Mouse (Mus musculus) brain, embryonic 18.5 days (tissue): ENCODE measurements around the gene Spata25.
"Not testable (repeated sequence)": the region's sequence is repeated elsewhere in the genome, so short reads cannot be mapped to it uniquely, and the experiment has no call there.

Source experiments
- DNase-seq: peaks from one replicate; pipeline ENCODE4 v3.0.0-alpha.2; 2012; ENCODE audit warnings: low read depth, low spot score

Gene Spata25

DNA sequence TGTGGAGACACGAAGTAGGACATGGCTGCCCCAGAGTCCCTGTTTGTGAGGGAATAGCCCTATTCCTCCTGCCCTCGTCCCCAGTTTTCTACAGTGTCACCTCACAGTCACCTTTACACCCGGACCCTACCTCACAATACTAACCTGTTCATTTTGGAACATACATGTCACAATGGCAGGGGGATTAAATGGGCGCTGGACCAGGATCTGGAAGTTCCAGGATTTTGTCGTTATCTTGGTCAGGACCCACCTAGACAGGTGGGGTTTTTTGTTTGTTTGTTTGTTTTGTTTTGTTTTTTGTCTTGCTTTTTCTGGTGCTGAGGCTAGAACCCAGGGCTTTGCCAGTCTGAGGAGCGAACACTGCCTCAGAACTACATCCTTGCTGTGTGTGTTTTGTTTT, at the start of gene Spata25:
Gene Spata25 (minus strand): TSS at position 101 of the 400 bp plus-strand sequence.
- no peak for DNase-seq

DNA sequence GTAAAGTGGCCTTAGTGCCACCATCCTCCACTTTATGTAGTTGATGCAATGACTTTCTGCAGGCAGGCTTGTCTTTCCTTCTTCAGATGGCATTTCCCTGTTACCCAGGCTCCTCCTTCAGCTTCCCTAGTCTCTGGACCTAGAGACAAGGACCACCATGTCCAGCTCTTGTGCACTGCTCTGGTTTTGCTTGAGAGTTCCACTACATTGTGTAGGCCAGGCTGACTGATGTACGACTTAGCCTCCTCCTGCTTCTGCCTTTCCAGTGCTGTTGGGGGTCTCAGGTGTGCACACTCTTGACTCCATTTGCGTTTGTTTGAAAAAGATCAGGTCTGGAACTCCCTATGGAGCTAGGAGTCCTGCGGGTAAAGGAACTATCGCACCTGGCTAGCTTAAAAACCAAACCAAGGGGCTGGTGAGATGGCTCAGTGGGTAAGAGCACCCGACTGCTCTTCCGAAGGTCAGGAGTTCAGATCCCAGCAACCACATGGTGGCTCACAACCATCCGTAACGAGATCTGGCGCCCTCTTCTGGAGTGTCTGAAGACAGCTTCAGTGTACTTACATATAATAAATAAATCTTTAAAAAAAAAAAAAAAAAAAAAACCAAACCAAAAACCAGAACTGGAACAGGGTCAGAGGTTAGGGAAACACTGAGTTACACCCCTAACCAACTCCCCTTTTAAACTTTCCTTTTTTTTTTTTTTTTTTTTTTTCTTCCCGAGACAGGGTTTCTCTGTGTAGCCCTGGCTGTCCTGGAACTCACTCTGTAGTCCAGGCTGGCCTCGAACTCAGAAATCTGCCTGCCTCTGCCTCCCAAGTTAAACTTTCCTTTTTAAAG, 49.3 kb upstream of the Spata25 start:
- DNase-seq = not testable (repeated sequence)

DNA sequence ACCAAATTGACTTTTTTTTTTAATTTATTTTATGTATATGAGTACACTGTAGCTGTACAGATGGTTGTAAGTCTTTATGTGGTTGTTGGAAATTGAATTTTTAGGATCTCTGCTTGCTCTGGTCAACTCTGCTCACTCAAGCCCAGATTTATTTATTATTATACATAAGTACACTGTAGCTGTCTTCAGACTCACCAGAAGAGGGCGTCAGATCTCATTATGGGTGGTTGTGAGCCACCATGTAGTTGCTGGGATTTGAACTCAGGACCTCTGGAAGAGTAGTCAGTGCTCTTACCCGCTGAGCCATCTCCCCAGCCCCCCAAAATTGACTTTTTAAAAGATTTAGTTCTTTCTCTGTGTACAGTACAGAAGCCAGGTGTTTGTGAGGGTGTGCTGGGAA, 47.3 kb upstream of the Spata25 start:
- DNase-seq = not testable (repeated sequence)

DNA sequence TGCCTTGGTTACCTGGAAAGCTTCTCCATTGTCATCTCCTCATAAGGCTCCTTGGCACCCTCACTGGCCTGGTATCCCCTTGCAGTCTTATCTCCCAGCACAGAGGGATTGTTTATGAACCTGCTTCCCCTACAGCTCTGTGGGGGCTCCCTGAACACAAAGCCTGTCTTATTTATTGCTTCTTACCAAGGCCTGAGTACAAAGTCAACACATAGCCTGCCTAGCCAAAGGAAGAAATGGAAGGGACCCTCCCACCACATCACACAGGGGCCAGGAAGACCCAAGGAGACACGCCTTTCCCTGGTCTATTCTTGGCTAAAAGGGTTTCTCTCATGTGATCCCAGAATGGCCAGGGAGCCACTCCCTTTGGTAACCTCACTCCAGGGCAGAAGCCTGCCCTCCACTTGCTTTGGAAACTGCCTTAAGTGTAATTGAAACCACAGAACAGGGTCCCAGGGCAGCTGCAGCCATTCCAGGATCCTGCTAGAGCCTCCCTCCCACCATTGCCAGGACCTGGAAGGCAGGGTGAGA, 46.0 kb upstream of the Spata25 start:
- DNase-seq = no peak

DNA sequence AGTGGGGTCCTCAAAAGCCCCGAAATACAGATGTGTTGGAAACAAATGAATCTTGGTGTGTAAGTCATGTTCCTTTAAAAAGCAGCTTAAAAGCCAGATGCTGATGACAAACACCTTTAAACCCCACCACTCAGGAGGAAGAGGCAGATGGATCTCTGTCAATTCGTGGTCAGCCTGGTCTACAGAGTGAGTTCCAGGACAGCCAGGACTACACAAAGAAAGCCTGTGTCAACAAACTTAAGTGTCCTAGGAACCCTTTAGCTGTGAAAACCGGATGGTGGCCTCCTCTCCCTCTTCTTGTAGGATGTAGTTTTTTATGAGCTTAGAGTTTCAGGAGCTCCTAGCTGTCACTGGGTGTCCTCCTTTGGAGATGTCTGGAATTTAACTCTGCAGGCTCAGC, 45.3 kb upstream of the Spata25 start:
- no peak for DNase-seq

DNA sequence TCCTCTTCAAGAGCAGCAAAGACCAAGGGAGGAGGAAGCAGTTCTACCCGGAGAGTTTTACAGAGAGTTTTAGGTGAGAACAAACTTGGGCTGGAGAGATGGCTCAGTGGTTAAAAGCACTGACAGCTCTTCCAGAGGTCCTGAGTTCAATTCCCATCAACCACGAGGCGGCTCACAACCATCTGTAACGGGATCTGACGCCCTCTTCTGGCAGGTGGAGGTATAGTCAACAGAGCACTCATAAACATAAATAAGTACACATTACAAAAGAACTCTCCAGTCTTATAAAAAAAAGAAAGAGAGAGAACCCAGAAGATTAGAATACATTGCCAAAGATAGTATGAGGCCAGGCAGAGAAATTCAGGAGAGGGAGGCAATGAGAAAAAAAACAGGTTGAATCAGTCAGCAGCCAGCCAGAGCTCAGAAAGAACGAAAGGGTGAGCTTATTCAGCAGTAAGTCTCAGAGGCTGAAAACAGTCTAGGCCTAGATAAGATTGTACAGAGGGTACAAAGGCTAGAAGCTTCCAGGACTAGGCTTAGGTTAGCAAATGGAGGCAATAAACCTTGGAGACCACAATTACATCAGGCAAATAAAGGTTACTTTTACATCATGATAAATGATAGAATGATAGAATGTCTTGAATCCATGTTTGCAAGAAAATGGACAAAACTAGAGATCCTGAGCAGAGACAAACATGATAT, 43.4 kb upstream of the Spata25 start:
- no peak for DNase-seq

DNA sequence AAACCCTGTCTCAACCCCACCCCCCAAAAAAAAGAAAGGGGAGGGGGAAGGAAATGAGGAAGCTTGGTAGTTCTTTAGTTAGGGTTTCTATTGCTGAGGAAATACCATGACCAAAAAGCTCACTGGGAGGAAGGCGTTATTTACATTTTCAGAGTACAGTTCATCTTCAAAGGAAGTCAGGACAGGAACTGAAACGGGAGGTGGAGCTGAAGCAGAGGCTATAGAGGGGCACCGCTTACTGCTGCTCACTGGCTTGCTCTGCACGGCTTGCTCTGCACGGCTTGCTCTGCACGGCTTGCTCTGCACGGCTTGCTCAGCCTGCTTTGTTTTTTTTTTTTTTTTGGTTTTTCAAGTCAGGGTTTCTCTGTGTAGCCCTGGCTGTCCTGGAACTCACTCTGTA, 40.2 kb upstream of the Spata25 start:
- DNase-seq = no peak

DNA sequence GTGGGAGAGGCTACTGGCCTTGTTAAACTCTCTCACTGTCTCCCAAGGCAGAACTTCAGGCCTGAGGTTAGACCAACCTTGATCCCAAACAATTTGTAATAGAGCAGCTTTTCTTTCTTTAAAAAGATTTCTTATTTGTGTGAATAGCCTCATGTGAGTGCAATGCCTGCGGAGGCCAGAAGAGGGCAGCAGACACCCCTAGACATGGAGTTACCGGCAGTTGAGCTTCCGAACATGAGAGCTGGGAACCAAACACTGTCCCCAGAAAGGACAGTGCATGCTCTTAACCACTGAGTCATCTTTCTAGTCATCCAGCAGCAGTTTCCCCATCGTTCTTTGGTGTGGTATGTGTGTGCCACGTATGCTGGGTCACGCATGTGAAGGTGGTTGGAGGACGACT, 39.2 kb upstream of the Spata25 start:
- no peak for DNase-seq

DNA sequence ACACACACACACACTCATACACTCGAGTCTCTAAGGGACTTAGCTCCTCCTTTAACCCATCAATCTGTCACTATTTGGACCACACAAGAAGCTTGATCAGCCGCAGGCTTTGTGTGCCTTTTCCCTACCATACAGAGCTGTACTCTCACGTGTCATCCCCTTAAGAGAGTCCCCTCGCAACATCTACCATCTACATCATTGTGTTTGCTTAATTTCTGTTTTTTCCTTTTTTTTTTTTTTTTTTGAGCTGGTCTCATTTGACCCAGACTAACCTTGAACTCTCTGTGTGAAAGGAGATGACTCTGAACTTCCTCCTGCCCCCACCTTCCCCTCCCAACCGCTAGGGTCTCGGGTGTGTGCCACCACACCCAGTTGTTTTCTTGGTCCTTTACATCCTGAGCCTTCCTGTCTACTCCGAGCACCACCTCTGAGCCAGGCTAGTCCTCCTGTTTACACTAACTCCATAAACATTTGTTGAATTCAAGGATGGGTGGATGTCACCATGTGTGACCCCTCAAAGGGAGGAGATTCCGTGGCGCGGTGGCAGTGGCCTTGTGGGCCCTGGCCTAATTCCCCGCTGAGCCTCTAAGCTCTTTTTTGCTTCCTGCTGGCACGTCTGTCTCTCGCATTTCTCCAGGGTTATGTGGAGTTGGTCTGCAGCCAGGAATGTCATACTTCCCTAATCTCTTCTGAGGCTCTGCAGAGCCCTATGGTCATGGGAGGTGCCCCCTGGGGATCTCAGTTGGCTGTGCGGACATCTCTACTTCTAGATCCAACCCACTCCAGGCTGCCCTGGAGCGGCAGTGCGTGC, 38.6 kb upstream of the Spata25 start:
- DNase-seq = no peak

DNA sequence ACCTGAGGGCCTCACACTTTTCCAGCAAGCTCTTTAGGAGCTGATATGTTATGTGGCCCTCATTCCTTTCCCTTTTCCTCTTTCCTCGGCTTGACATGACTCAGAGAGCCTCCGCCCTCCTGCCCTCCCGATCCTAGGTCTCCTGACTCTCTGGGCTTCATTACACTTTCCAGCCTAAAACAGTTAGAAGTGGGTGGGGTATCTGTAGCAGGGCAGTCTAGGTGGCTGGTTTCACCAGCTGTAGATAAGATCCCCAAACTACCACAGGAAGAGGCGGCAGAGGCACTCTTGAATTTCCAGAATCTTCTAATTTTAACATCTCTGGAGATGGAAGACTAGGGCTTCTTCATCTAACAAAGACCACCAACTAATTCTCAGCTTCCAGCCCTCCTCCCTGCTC, 36.3 kb upstream of the Spata25 start:
- DNase-seq = no peak

DNA sequence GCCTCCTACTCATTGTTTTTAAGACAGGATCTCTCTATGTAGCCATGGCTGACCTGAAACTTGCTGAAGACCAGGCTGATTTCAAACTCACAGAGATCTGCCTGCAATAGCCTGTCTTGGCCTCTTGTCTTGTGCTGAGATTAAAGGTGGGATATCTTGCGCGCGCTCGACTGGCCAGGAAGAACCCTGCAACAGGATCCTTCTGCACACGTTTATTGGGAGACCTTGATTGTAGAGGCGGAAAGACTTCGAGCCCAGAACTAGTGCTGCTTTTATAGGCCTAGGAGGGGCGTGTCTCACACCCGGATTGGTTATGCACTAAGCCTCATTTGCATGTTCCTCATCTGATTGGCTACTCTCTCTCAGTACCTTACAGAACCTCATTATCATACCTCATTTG, 35.1 kb upstream of the Spata25 start:
- DNase-seq = not testable (repeated sequence)

DNA sequence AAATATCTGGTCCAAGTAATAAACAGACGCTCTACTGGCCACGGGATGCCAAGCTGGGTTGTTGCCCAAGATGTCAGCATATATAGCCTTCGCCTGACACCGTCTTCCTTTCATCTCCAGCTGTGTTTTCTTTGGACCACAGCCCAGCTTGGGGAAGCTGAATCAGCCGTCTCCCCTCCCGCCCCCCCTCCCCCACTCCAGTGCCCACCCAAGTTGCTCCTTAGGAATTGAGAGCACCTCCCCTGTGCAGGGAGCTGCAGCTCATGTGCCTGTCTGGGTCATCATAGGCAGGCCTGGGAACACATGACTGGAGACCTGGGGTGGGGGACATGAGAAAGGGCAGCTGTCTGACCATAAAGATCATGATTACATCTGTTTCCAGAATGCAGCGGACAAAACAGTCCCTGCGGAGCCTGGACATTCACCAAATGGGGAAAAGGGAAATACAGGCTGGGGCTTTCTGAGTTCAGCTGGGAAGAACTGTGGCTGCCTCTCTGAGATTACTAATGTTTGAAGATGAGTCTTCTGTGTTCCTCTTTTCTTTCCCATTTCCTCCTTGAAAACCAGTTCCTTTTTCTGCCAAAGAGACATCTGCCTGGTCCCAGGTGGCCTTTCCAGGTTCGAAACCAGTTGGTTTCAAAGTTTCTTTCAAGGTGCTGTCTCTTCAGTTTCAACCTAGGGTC, 34.0 kb upstream of the Spata25 start:
- DNase-seq = no peak

DNA sequence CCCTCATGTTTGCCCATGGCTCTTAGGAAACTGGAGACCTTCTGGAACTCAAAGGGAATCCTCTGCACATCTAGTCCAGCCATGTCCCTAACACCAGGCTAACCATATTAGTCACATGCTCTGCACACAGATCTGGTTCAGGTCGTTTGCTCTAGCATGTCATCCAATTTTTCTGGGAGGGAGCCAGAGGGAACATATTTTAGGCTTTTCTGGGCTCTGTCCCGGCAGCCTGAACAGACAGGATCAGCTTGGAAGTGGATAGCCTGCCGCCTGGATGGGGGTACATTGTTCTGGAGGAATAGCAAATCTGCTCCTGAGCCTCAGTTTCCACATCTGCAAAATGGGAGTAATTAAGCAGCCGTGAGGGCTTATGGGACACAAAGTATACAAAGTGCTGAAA, 32.8 kb upstream of the Spata25 start:
- DNase-seq = no peak

DNA sequence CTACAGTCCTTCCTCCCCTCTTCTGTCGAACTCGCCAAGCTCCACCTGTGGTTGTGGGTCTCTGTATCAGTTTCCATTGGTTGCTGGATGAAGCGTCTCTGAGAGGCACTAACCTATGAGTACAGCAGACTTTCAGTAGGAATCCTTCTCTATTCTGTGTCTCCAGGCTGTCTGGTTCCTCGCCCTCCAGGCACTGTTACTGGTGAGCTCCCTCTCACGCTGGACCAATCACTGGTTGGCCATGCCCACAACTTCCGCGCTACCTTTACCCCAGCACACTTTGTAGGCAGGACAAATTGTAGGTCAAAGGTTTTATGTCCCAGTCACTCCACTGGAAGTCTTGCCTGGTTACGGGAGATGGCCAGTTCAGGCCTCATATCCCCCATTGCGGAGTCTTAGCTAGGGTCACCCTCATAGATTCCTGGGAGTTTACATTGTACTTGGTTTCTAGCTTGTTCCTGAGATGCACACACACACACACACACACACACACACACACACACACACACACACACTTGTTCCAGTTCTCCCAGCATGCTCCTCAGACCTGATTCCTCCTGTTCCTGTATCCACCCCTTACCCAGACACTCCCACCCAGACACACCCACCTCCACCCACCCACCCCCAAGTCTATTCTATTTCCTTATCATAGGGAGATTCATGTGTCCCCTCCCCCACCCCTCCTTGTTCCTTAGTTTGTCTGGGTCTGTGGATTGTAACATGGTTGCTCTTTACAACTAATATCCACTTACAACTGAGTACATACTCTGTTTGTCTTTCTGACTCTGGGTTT, 31.5 kb upstream of the Spata25 start:
- DNase-seq = no peak

DNA sequence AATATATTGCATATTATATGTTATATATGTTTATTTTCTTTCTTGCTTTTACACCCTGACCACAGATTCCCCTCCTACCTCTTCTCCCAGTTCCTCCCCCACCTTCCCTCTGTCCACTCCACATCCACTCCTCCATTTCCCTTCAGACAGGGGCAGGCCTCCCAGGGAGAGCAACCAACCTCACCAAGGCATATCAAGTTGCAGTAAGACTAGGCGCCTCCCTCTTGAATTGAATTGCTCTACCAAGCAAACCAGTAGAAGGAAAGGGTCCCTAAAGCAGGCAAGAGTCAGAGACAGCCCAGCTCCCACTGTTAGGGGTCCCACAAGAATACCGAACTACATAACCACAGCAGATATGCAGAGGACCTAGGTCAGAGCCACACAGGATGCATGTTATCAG, 30.8 kb upstream of the Spata25 start:
- DNase-seq = no peak

DNA sequence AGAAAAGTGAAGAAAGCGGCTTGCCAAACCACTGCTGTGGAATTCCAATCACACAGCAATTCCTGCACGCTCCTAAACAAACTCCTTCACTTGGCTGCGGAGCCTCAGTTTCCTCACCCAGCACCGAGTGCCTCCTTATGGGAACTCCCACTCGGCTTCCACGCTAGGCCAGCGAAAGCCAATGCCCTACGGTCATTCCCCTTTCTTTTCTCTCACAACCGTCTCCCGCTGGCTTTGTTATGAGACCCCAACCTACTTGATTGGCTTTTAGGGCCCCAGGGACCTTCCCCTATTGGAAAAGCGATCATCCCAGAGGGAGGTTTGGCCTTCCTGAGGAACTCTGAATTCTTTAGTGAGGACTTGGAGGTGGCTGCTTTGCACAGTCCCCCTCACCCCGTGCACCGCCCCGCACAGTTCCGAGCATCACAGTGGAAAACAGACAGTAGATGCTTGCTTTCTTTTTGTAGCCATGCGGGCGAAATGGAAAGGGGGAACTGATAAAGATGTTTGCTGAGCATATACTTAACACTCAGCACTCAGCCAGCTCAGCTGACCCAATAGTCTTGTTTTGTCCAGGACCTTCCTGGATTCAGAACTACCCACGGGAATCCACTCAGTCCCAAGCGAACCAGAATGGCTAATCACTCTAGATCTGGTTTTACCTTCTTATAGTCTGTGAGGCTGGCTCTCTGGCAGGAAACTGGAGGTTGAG, 29.7 kb upstream of the Spata25 start:
- DNase-seq = no peak

DNA sequence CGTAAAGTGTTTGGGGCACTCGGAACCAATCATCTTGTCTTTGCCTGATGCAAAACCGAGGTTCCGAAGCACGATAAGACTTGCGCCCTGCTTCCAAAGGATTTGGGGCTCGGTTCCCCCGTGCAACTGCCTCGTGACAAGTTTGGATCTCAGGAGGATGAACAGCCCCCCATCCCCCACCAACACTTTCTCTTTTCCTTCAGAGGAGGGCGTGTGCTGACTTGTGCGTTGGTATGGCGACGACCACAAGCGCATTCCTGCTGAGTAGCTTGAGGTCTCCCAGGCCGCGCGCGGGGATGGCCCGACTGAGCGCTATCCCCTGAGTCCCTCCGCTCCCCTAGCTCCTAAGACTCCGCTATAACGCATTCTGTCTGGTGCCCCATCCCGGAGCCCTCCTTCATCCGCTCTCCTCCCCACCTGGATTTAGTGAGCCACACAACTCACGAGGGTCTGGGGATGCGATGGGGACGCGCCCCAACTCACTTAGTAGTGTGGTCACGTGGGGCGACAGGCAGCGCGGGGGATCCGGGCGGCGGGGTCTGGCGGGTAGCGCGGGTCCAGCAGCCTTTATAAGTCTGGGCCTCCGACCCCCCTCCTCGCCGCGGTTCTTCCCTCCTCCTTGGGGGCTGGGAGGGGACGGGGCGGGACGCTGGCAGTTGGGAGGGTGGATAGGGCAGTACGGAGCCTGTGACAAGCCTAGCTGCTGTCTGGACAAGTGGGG, 28.9 kb upstream of the Spata25 start, which contains the start of gene Pltp:
Gene Pltp (minus strand): TSS at position 611 of the 721 bp plus-strand sequence.
- no peak for DNase-seq

DNA sequence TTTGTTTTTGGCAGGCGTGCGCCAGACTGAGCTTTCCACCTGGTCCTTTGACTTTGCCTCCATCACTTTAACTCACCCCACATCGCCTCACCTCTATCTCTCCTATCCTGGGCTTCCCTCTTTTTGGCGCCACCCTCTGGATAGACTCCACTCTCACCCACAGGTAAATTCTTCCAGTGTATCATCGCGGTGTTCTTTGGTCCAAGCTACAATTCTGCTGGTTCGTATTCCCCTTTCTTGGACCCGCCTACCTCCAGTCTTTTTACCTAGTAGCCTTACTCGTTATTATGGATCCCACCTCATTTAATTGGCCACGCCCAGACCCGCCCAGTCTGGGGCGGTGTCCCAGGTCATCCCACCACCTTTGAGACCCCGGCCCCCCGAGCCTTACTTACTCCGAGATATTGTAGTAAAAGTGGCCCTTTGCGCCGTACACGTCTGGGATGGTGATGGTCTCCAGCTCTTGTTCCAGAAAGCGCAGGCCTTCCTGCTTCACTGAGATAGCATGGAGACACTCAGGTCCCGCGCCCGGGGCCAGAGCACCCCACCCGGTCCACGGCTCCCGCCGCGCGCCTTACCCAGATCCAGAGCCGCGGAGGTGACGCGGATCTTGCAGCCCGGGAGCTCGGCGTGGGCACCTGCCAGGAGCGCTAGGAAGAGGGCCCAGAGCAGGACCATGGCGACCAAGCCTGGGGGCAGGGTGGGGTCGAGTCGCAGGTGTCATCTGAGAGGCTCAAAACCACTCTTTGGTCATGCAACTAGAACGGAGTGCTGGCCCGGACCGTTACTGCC, 28.2 kb upstream of the Spata25 start:
- DNase-seq = no peak
